Mouse (Mus musculus): Measurements from ENCODE around the gene Prr3.
"Not testable (repeated sequence)": the region's sequence is repeated elsewhere in the genome, so short reads cannot be mapped to it uniquely, and the experiment has no call there.

Gene Prr3

DNA sequence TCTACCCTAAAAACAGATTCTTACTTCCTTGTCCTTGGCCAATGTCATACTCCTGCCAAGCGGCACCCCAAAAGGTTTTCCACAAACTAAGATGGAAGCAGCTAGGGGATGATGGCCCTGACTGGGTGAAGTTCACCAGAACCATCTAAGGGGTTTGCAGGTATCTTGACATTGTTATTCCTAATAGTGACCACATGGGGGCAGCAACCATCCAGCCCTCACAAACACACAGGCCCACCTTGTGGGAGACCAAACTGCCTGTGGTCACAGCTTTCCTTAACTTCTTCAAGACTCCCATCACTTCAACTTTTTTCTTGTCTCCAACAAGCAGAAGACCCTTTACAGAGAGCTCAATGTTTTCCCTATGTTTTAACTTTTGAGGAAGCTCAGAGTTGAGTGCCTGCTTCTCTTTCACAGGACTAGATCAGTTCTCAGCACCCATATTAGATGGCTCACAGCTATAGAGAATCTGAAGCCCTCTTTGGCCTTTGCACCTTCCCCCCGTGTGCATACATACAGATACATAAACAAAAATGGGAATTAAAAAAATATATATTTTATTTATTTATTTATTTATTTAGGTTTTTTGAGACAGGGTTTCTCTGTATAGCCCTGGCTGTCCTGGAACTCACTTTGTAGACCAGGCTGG is 42.2 kb downstream of the Prr3 start:
- DNase-seq (ENCODE audit: inconsistent ontology term), result peak; percentile 41

DNA sequence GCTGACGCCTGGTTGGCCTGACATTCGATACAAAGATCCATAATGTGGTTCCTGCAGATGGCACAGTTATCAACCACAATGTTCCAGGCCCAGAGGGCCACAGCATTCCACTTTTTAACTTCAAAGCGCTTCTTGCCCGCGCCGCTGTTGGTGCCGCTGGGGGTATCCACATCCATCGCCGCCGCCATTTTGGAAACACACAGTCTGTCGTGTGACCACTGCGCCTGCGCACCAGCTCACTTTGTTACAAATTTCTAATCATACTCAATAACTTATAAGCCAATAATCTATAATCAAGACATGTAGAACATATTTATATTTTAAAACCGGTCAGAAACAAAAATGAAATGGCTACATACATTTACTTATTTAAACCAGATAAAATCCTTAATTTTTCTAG is 44.3 kb downstream of the Prr3 start:
- DNase-seq (ENCODE audit: inconsistent ontology term), result not testable (repeated sequence)

DNA sequence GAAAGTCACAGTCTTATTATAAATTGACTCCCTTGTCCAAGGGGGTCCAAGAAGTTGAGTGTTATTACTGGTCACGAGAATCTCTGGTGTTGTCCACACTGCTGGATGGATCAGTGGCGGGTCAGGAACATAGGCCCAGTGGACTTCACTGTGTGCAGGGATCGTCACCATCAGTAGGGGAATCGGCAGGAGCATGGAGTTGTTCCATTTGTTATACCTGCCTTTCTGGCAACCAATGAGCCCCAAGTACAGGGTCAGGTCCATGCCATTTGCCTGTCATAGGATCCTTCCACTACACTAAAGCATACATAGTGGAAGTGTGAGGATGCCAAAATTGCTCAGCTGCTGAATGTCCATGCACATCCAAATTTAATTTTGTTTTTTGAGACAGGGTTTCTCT is 47.4 kb downstream of the Prr3 start:
- DNase-seq (ENCODE audit: inconsistent ontology term), result no peak

DNA sequence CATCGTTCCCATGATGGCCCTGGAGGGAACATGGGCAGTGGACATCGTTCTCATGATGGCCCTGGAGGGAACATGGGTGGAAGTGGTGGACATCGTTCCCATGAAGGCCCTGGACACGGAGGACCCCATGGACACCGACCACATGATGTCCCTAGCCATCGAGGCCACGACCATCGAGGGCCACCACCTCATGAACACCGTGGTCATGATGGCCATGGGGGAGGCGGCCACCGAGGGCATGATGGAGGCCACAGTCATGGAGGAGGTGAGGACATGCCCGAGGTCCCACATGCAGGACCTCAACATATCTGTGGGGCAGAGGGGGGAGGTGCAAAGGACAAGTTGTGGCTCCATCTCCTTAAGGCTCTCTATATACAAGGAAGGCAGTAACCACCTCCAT is 49.4 kb downstream of the Prr3 start:
- DNase-seq (ENCODE audit: inconsistent ontology term), result no peak

DNA sequence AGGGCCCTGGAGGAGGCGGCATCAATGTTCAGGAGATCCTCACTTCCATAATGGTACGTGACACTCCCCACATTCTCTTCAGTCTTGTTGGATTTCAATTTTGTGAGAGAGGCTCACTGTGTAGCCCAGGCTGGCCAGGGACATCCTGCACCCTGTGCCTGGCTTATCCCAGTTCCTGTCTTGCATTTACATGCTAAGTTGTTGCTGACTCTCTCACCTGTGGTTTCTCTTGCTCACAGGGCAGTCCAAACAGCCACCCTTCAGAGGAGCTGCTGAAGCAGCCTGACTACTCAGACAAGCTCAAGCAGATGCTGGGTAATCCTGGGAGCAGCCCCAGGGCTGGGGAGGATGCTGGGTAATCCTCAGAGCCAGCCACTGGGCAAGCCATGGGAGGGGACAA is 50.5 kb downstream of the Prr3 start:
- DNase-seq (ENCODE audit: inconsistent ontology term), result no peak

DNA sequence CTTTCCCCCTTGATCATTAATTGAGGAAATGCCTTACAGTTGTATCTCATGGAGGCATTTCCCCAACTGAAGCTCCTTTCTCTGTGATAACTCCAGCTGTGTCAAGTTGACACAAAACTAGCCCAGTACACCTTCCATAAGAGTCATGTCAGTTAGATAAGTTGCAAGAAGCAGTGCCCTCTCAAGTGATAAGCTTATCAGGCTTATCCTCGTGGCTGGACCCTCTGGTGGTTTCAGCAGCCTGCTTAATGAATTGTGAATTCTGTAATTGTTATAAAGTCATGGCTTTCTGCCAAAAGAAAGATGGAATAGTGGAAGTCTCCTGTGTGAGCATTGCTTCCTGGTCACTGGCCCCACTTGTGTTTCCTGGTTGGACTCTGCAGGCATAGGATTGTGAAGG is 52.6 kb downstream of the Prr3 start:
- DNase-seq (ENCODE audit: inconsistent ontology term), result no peak

DNA sequence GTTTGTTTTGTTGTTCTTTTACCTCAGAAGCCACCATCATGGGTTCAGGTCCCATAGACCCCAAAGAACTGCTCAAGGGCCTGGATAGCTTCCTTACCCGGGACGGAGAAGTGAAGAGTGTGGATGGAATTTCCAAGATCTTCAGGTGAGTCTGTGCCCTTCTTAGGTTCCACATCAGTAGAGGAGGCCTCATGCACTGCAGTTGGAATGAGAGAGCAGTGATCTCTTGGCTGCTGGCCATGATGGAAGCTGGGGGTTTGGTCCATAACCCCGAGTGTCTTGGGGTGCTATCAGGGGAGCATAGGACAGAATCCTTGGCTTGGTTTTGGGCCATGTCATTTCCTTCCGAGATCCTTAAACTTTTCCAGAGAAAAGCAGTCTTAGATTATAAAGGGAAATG is 56.8 kb downstream of the Prr3 start:
- DNase-seq (ENCODE audit: inconsistent ontology term), result no peak

DNA sequence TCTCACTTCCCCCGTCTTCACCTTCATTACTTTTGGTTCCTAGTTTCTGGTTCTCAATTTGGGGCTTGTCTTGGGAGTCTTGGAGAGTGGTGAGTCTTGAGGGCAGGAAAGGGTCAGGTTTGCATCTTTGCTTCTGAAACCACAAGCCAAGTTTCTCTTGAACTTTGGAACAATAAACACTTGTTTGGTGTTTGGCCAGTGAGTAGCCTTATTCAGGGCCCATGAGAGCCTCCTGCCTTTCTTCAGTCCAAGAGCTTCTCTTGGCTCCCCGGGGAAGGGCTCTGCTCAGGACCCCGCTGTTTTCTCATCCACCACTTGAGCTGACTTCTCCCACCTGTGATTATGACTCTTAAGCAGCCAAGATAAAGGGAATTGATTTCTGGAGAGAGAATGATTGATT is 57.5 kb downstream of the Prr3 start:
- no peak for DNase-seq (ENCODE audit: inconsistent ontology term)
